Mouse (Mus musculus) myocyte (in vitro differentiated cells): ENCODE data around the gene Ptbp3.

Source experiments
- CEBPB ChIP-seq: IDR thresholded peaks from 2 replicates; pipeline ENCODE4 v1.6.1; 2011; ENCODE audit warnings: mild to moderate bottlenecking, moderate library complexity; ENCODE audit not compliant: poor library complexity, insufficient read depth, severe bottlenecking
- MAX ChIP-seq: IDR thresholded peaks from one replicate; pipeline ENCODE4 v1.6.1; 2011; ENCODE audit warnings: low read depth, mild to moderate bottlenecking, control low read depth
- MYOG ChIP-seq, 3 experiments: IDR thresholded peaks; one replicate each; pipeline ENCODE4 v1.6.1; 2011; ENCODE audit warnings: control low read depth in 2 of 3, low read depth in 2 of 3, mild to moderate bottlenecking in 2 of 3; ENCODE audit not compliant: insufficient read length in 2 of 3, control insufficient read depth in 1 of 3, insufficient read depth in 1 of 3
- POLR2A ChIP-seq: IDR thresholded peaks from one replicate; pipeline ENCODE4 v1.6.1; 2011; ENCODE audit warnings: low read depth, mild to moderate bottlenecking, control low read depth, moderate library complexity; ENCODE audit not compliant: insufficient read length
- POLR2AphosphoS2 ChIP-seq: IDR thresholded peaks from one replicate; pipeline ENCODE4 v1.6.1; 2011; ENCODE audit warnings: low read depth, control low read depth; ENCODE audit not compliant: insufficient read length
- TCF12 ChIP-seq: IDR thresholded peaks from one replicate; pipeline ENCODE4 v1.6.1; 2011; ENCODE audit warnings: mild to moderate bottlenecking, control low read depth; ENCODE audit not compliant: poor library complexity, insufficient read depth, severe bottlenecking
- USF1 ChIP-seq: IDR thresholded peaks from one replicate; pipeline ENCODE4 v1.6.1; 2011; ENCODE audit warnings: low read depth, mild to moderate bottlenecking, control low read depth, moderate library complexity

DNA sequence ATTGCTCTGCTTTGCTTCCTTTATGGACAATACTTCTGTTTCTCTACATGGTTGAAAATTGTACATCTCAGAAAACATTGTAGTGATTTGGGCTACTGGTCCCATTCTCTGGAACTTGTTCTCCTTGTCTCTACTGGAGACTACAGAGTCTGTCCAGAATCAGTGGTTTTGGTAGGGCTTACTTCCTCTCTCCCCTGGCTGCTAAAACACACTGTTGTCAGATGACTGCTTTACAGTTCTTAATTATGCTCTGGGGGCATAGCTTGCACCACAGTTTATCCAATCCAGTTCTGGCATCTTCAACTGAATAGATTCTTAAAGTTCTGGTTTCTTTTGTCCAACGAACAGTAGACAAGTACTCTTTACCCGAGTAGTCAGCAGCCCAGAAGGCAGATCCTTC, 83.7 kb downstream of the Ptbp3 start:
- TF ChIP-seq MYOG (IDR thresholded peaks at IDR 0.05; ENCODE audit: control insufficient read depth in 1 of 3, insufficient read depth in 1 of 3, insufficient read length in 2 of 3, low read depth in 2 of 3), result no peak
- TF ChIP-seq POLR2A, result no peak
- TF ChIP-seq CEBPB, result no peak
- TF ChIP-seq TCF12, result no peak
- TF ChIP-seq USF1, result no peak
- no peak for TF ChIP-seq POLR2AphosphoS2
- TF ChIP-seq MAX, result no peak
